Mouse (Mus musculus): ENCODE measurements around the gene Lexm. TPM values are rescaled to one million over a fixed set of nuclear protein-coding genes. Genes with fewer than 3 reads are reported as not detected.

The Lexm gene
- total and polyA plus RNA-seq, 2 experiments from 2014 or later, result not detected

DNA sequence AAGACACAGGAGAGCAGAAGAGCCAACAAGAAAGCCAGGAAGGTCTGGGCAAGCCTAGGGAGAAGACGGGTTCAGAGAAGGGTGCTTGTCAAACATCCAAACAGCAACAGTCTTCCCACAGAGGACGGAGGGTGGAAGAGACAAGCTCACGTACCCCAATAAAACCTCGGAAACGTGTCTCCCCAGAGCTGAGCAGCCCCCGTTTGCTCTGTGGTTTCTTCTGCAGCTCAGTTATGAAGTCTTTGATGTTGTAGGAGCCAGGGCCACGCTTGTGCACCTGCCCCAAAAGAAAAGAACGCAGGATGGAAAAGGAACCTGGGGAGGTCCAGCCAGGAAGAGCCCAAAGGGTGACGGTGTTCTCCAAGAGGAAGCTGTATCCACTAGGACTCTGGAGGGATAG is 2.2 kb downstream of the Lexm start:
- no peak overlapping the region for H3K4me3 ChIP-seq (ENCODE audit: low read depth, low read length)
- ATAC-seq (ENCODE audit: insufficient read depth, low read depth) (no peak), DNase-seq (ENCODE audit: low spot score) (no peak)
- no peak overlapping the region for H3K27ac ChIP-seq (ENCODE audit: low read depth)
- peaks cover 23% of the 10 kb centered on the region for H3K27me3 ChIP-seq (ENCODE audit: control insufficient read depth, insufficient read depth, low read length)
- H3K9ac ChIP-seq (replicated peaks; ENCODE audit: low read depth, low read length), result no peak overlapping the region
- WGBS, result 79% methylated on average over 9 of the region's 9 CpGs
- no peak overlapping the region for H3K4me2 ChIP-seq (ENCODE audit: low read depth, low read length)
- no peaks in the 10 kb centered on the region for H3K9me3 ChIP-seq (replicated peaks; ENCODE audit: control insufficient read depth, low read length)
- no peaks in the 10 kb centered on the region for H3K36me3 ChIP-seq (replicated peaks; ENCODE audit: control insufficient read depth, insufficient read depth, low read length)
- no peaks in the 10 kb centered on the region for H3K4me1 ChIP-seq (ENCODE audit: control insufficient read depth, insufficient read depth)
- no peak for TF ChIP-seq EP300 (IDR thresholded peaks at IDR 0.05; ENCODE audit: low read depth)
- TF ChIP-seq CTCF (IDR thresholded peaks at IDR 0.05; ENCODE audit: low read depth), result no peak

DNA sequence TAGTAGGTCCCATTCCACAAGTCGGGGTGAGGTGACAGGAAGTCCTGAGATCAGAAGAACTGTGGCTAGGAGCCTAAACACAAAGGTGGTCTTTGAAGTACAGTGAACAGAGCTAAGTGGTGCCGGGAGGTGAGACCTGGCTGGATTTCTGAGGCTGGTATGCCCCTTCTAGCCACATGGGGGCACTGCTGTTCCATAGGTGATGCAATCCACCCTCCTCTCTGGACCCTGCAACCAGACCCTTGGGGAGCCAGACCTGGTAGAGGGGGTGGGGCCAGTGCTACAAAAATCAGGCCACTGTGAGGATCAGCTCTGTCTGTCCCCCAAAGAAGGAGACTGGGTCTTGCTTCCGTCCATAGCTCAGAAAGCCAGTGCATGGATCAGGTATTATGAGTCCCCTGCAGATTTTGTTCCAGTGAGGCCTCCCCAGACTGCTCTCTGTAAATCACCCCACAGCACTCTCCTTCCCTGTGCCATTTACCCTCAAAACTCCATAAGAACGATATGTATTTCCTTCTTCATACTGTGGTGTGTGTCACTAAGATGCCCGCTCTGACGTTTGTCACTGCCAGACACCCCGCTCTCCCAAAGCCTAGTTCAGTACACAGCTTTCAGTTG is 2.8 kb downstream of the Lexm start:
- Histone ChIP-seq H3K9ac (replicated peaks; ENCODE audit: low read depth, low read length) (no peak overlapping the region), H3K4me3 (ENCODE audit: low read depth, low read length) (no peak overlapping the region), H3K27ac (ENCODE audit: low read depth) (no peak overlapping the region), H3K4me1 (ENCODE audit: control insufficient read depth, insufficient read depth) (no peaks in the 10 kb centered on the region), H3K27me3 (ENCODE audit: control insufficient read depth, insufficient read depth, low read length) (peaks cover 23% of the 10 kb centered on the region), H3K4me2 (ENCODE audit: low read depth, low read length) (no peak overlapping the region), H3K36me3 (replicated peaks; ENCODE audit: control insufficient read depth, insufficient read depth, low read length) (no peaks in the 10 kb centered on the region), H3K9me3 (replicated peaks; ENCODE audit: control insufficient read depth, low read length) (no peaks in the 10 kb centered on the region)
- WGBS, result 45% methylated on average over 7 of the region's 7 CpGs
- peak; percentile 40 for DNase-seq (ENCODE audit: low spot score)
- peak; percentile 51 for ATAC-seq (ENCODE audit: insufficient read depth, low read depth)
- TF ChIP-seq EP300 (IDR thresholded peaks at IDR 0.05; ENCODE audit: low read depth) (no peak), CTCF (IDR thresholded peaks at IDR 0.05; ENCODE audit: low read depth) (peak; percentile 89)

DNA sequence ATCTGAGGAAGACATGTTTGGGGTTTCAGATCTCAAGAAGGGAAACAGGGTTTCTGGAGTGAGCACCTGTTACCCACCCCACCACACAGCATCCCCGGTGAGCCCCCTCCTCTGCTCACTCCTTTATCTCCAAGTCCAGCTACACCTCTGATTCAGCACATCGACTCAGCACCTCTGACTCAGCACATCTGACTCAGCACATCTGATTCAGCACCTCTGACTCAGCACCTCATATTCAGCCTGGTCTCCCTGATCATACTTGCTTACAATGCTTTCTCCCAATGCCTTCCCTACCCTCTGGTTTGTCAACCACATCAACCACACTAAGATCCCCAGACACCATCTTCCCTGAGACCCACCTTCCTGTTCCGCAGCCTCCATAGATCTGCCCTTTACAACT is 3.5 kb downstream of the Lexm start:
- Histone ChIP-seq H3K9ac (replicated peaks; ENCODE audit: low read depth, low read length) (no peak overlapping the region), H3K4me1 (ENCODE audit: control insufficient read depth, insufficient read depth) (no peaks in the 10 kb centered on the region), H3K9me3 (replicated peaks; ENCODE audit: control insufficient read depth, low read length) (no peaks in the 10 kb centered on the region), H3K4me3 (ENCODE audit: low read depth, low read length) (no peak overlapping the region), H3K4me2 (ENCODE audit: low read depth, low read length) (no peak overlapping the region), H3K36me3 (replicated peaks; ENCODE audit: control insufficient read depth, insufficient read depth, low read length) (no peaks in the 10 kb centered on the region), H3K27ac (ENCODE audit: low read depth) (no peak overlapping the region), H3K27me3 (ENCODE audit: control insufficient read depth, insufficient read depth, low read length) (peaks cover 23% of the 10 kb centered on the region)
- 65% methylated on average over 3 of the region's 3 CpGs for WGBS
- TF ChIP-seq EP300 (IDR thresholded peaks at IDR 0.05; ENCODE audit: low read depth), result no peak
- TF ChIP-seq CTCF (IDR thresholded peaks at IDR 0.05; ENCODE audit: low read depth), result no peak
- DNase-seq (ENCODE audit: low spot score), result no peak
- ATAC-seq (ENCODE audit: insufficient read depth, low read depth), result no peak

- Histone ChIP-seq H3K36me3 (replicated peaks; ENCODE audit: control insufficient read depth, insufficient read depth, low read length) (no peaks in the 10 kb centered on the region), H3K9me3 (replicated peaks; ENCODE audit: control insufficient read depth, low read length) (no peaks in the 10 kb centered on the region), H3K27me3 (ENCODE audit: control insufficient read depth, insufficient read depth, low read length) (peaks cover 23% of the 10 kb centered on the region), H3K4me2 (ENCODE audit: low read depth, low read length) (no peak overlapping the region), H3K4me1 (ENCODE audit: control insufficient read depth, insufficient read depth) (no peaks in the 10 kb centered on the region), H3K27ac (ENCODE audit: low read depth) (no peak overlapping the region), H3K9ac (replicated peaks; ENCODE audit: low read depth, low read length) (no peak overlapping the region), H3K4me3 (ENCODE audit: low read depth, low read length) (no peak overlapping the region)
- DNase-seq (ENCODE audit: low spot score), result no peak
- no peak for ATAC-seq (ENCODE audit: insufficient read depth, low read depth)
- TF ChIP-seq CTCF (IDR thresholded peaks at IDR 0.05; ENCODE audit: low read depth) (no peak), EP300 (IDR thresholded peaks at IDR 0.05; ENCODE audit: low read depth) (no peak)
- 66% methylated on average over 8 of the region's 8 CpGs for WGBS
Observed at GRCm38 (mm10) chr4:106613105-106613504, 3.9 kb downstream of the Lexm start.

DNA sequence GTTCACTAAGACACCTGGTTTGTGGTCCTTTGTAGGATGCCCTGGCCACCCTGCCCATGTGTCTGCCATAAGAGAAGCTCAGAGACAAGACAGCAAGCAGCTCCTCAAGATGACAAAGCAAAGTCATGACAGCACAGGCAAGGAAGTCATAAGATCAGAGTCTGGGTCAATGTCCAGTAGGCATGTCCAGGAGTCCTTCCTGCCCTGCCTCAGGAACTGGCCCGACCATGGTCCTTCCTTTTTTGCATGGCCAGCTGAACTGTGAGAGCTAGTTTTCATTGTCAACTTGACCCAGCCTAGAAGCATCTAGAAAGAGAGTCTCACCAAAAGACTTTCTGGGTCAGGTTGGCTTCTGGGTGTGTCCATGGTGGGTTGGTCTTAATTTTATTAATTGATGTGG is 9.1 kb downstream of the Lexm start:
- WGBS, result 67% methylated on average over 1 of the region's 1 CpGs
- DNase-seq (ENCODE audit: low spot score) (no peak), ATAC-seq (ENCODE audit: insufficient read depth, low read depth) (no peak)
- Histone ChIP-seq H3K27ac (ENCODE audit: low read depth) (no peak overlapping the region), H3K4me1 (ENCODE audit: control insufficient read depth, insufficient read depth) (no peaks in the 10 kb centered on the region), H3K4me2 (ENCODE audit: low read depth, low read length) (no peak overlapping the region), H3K9me3 (replicated peaks; ENCODE audit: control insufficient read depth, low read length) (no peaks in the 10 kb centered on the region), H3K36me3 (replicated peaks; ENCODE audit: control insufficient read depth, insufficient read depth, low read length) (no peaks in the 10 kb centered on the region), H3K9ac (replicated peaks; ENCODE audit: low read depth, low read length) (no peak overlapping the region), H3K27me3 (ENCODE audit: control insufficient read depth, insufficient read depth, low read length) (no peaks in the 10 kb centered on the region), H3K4me3 (ENCODE audit: low read depth, low read length) (no peak overlapping the region)
- TF ChIP-seq CTCF (IDR thresholded peaks at IDR 0.05; ENCODE audit: low read depth) (no peak), EP300 (IDR thresholded peaks at IDR 0.05; ENCODE audit: low read depth) (no peak)

Measured in heart, postnatal 0 days (tissue).